Mouse (Mus musculus): ENCODE results near the gene Btg1. TPM values are rescaled to one million over a fixed set of nuclear protein-coding genes. Genes with fewer than 3 reads are reported as not detected.

The Btg1 gene
- polyA plus RNA-seq, 1 experiment from 2014 or later, result 46.5 TPM

GRCm38 (mm10) chr10:96586191-96586880, 30.5 kb upstream of the Btg1 start:
- Histone ChIP-seq H3K36me3 (ENCODE audit: control insufficient read depth, insufficient read depth, low read length) (no peaks in the 10 kb centered on the region), H3K27me3 (ENCODE audit: control insufficient read depth, insufficient read depth, low read depth, low read length) (no peaks in the 10 kb centered on the region), H3K9ac (ENCODE audit: low read depth, low read length) (no peak overlapping the region), H3K4me1 (ENCODE audit: control insufficient read depth, insufficient read depth, low read length) (no peaks in the 10 kb centered on the region; the same call in 1 of the 2 replicates), H3K4me2 (ENCODE audit: low read length) (no peak overlapping the region), H3K9me3 (replicated peaks; ENCODE audit: control insufficient read depth, low read length, poor library complexity, severe bottlenecking) (no peaks in the 10 kb centered on the region), H3K27ac (ENCODE audit: low read length) (no peak overlapping the region), H3K4me3 (ENCODE audit: low read depth, low read length) (no peak overlapping the region)
- 73% methylated on average over 4 of the region's 4 CpGs for WGBS
- ATAC-seq, result no peak

GRCm38 (mm10) chr10:96586881-96587217, 30.0 kb upstream of the Btg1 start:
- no peak overlapping the region for H3K9ac ChIP-seq (ENCODE audit: low read depth, low read length)

GRCm38 (mm10) chr10:96588233-96588632, 28.6 kb upstream of the Btg1 start:
- H3K27me3 ChIP-seq (ENCODE audit: control insufficient read depth, insufficient read depth, low read depth, low read length), result no peaks in the 10 kb centered on the region
- ATAC-seq, result no peak
- H3K4me1 ChIP-seq (ENCODE audit: control insufficient read depth, insufficient read depth, low read length), result no peaks in the 10 kb centered on the region
- H3K4me3 ChIP-seq (ENCODE audit: low read depth, low read length), result no peak overlapping the region
- H3K9me3 ChIP-seq (replicated peaks; ENCODE audit: control insufficient read depth, low read length, poor library complexity, severe bottlenecking), result no peaks in the 10 kb centered on the region
- H3K4me2 ChIP-seq (ENCODE audit: low read length), result no peak overlapping the region
- no peak overlapping the region for H3K27ac ChIP-seq (ENCODE audit: low read length)
- H3K36me3 ChIP-seq (ENCODE audit: control insufficient read depth, insufficient read depth, low read length), result no peaks in the 10 kb centered on the region
- 93% methylated on average over 6 of the region's 6 CpGs for WGBS
- no peak overlapping the region for H3K9ac ChIP-seq (ENCODE audit: low read depth, low read length)

More at GRCm38 (mm10) chr10:96586881-96587217, 30.0 kb upstream of the Btg1 start:
- H3K4me3 ChIP-seq (ENCODE audit: low read depth, low read length), result no peak overlapping the region
- 82% methylated on average over 4 of the region's 4 CpGs for WGBS
- H3K4me2 ChIP-seq (ENCODE audit: low read length), result no peak overlapping the region
- H3K27me3 ChIP-seq (ENCODE audit: control insufficient read depth, insufficient read depth, low read depth, low read length), result no peaks in the 10 kb centered on the region
- ATAC-seq, result no peak
- no peaks in the 10 kb centered on the region for H3K9me3 ChIP-seq (replicated peaks; ENCODE audit: control insufficient read depth, low read length, poor library complexity, severe bottlenecking)
- H3K27ac ChIP-seq (ENCODE audit: low read length), result no peak overlapping the region
- no peaks in the 10 kb centered on the region for H3K4me1 ChIP-seq (ENCODE audit: control insufficient read depth, insufficient read depth, low read length)
- no peaks in the 10 kb centered on the region for H3K36me3 ChIP-seq (ENCODE audit: control insufficient read depth, insufficient read depth, low read length)

GRCm38 (mm10) chr10:96589781-96590180, 27.0 kb upstream of the Btg1 start:
- Histone ChIP-seq H3K27me3 (ENCODE audit: control insufficient read depth, insufficient read depth, low read depth, low read length) (no peaks in the 10 kb centered on the region), H3K36me3 (ENCODE audit: control insufficient read depth, insufficient read depth, low read length) (no peaks in the 10 kb centered on the region), H3K27ac (ENCODE audit: low read length) (no peak overlapping the region), H3K9ac (ENCODE audit: low read depth, low read length) (no peak overlapping the region), H3K9me3 (replicated peaks; ENCODE audit: control insufficient read depth, low read length, poor library complexity, severe bottlenecking) (no peaks in the 10 kb centered on the region), H3K4me2 (ENCODE audit: low read length) (no peak overlapping the region), H3K4me3 (ENCODE audit: low read depth, low read length) (no peak overlapping the region), H3K4me1 (ENCODE audit: control insufficient read depth, insufficient read depth, low read length) (no peaks in the 10 kb centered on the region)
- no peak for ATAC-seq
- WGBS, result 92% methylated on average over 5 of the region's 5 CpGs

- Histone ChIP-seq H3K4me3 (ENCODE audit: low read depth, low read length) (no peak overlapping the region), H3K27ac (ENCODE audit: low read length) (no peak overlapping the region), H3K9ac (ENCODE audit: low read depth, low read length) (no peak overlapping the region), H3K27me3 (ENCODE audit: control insufficient read depth, insufficient read depth, low read depth, low read length) (no peaks in the 10 kb centered on the region), H3K4me2 (ENCODE audit: low read length) (no peak overlapping the region), H3K36me3 (ENCODE audit: control insufficient read depth, insufficient read depth, low read length) (no peaks in the 10 kb centered on the region), H3K4me1 (ENCODE audit: control insufficient read depth, insufficient read depth, low read length) (no peaks in the 10 kb centered on the region), H3K9me3 (replicated peaks; ENCODE audit: control insufficient read depth, low read length, poor library complexity, severe bottlenecking) (no peaks in the 10 kb centered on the region)
- WGBS, result 63% methylated on average over 2 of the region's 2 CpGs
- no peak for ATAC-seq
Observed at GRCm38 (mm10) chr10:96592089-96592488, 24.7 kb upstream of the Btg1 start.

GRCm38 (mm10) chr10:96595435-96596132, 21.2 kb upstream of the Btg1 start:
- no peak overlapping the region for H3K27ac ChIP-seq (ENCODE audit: low read length)
- no peaks in the 10 kb centered on the region for H3K27me3 ChIP-seq (ENCODE audit: control insufficient read depth, insufficient read depth, low read depth, low read length)
- no peaks in the 10 kb centered on the region for H3K36me3 ChIP-seq (ENCODE audit: control insufficient read depth, insufficient read depth, low read length)
- no peak overlapping the region for H3K4me2 ChIP-seq (ENCODE audit: low read length)
- WGBS, result 90% methylated on average over 10 of the region's 10 CpGs
- no peak overlapping the region for H3K4me3 ChIP-seq (ENCODE audit: low read depth, low read length)
- H3K9me3 ChIP-seq (replicated peaks; ENCODE audit: control insufficient read depth, low read length, poor library complexity, severe bottlenecking), result no peaks in the 10 kb centered on the region
- ATAC-seq, result no peak
- no peak overlapping the region for H3K9ac ChIP-seq (ENCODE audit: low read depth, low read length)
- H3K4me1 ChIP-seq (ENCODE audit: control insufficient read depth, insufficient read depth, low read length), result no peaks in the 10 kb centered on the region

GRCm38 (mm10) chr10:96596411-96596810, 20.4 kb upstream of the Btg1 start:
- Histone ChIP-seq H3K4me2 (ENCODE audit: low read length) (no peak overlapping the region), H3K36me3 (ENCODE audit: control insufficient read depth, insufficient read depth, low read length) (no peaks in the 10 kb centered on the region), H3K4me3 (ENCODE audit: low read depth, low read length) (no peak overlapping the region), H3K4me1 (ENCODE audit: control insufficient read depth, insufficient read depth, low read length) (no peaks in the 10 kb centered on the region), H3K27me3 (ENCODE audit: control insufficient read depth, insufficient read depth, low read depth, low read length) (no peaks in the 10 kb centered on the region), H3K27ac (ENCODE audit: low read length) (no peak overlapping the region), H3K9me3 (replicated peaks; ENCODE audit: control insufficient read depth, low read length, poor library complexity, severe bottlenecking) (no peaks in the 10 kb centered on the region), H3K9ac (ENCODE audit: low read depth, low read length) (no peak overlapping the region)
- 90% methylated on average over 7 of the region's 7 CpGs for WGBS
- no peak for ATAC-seq

GRCm38 (mm10) chr10:96599641-96600040, 17.2 kb upstream of the Btg1 start:
- H3K27me3 ChIP-seq (ENCODE audit: control insufficient read depth, insufficient read depth, low read depth, low read length), result no peaks in the 10 kb centered on the region
- H3K4me3 ChIP-seq (ENCODE audit: low read depth, low read length), result no peak overlapping the region
- H3K27ac ChIP-seq (ENCODE audit: low read length), result no peak overlapping the region
- 93% methylated on average over 5 of the region's 5 CpGs for WGBS
- H3K4me2 ChIP-seq (ENCODE audit: low read length), result no peak overlapping the region
- H3K9ac ChIP-seq (ENCODE audit: low read depth, low read length), result no peak overlapping the region
- H3K4me1 ChIP-seq (ENCODE audit: control insufficient read depth, insufficient read depth, low read length), result no peaks in the 10 kb centered on the region
- ATAC-seq, result no peak
- no peaks in the 10 kb centered on the region for H3K36me3 ChIP-seq (ENCODE audit: control insufficient read depth, insufficient read depth, low read length)
- H3K9me3 ChIP-seq (replicated peaks; ENCODE audit: control insufficient read depth, low read length, poor library complexity, severe bottlenecking), result no peaks in the 10 kb centered on the region

GRCm38 (mm10) chr10:96601670-96602069, 15.1 kb upstream of the Btg1 start:
- Histone ChIP-seq H3K27me3 (ENCODE audit: control insufficient read depth, insufficient read depth, low read depth, low read length) (no peaks in the 10 kb centered on the region), H3K4me1 (ENCODE audit: control insufficient read depth, insufficient read depth, low read length) (no peaks in the 10 kb centered on the region), H3K4me2 (ENCODE audit: low read length) (no peak overlapping the region), H3K9ac (ENCODE audit: low read depth, low read length) (no peak overlapping the region), H3K27ac (ENCODE audit: low read length) (no peak overlapping the region), H3K9me3 (replicated peaks; ENCODE audit: control insufficient read depth, low read length, poor library complexity, severe bottlenecking) (no peaks in the 10 kb centered on the region), H3K4me3 (ENCODE audit: low read depth, low read length) (no peak overlapping the region), H3K36me3 (ENCODE audit: control insufficient read depth, insufficient read depth, low read length) (no peaks in the 10 kb centered on the region)
- 95% methylated on average over 4 of the region's 4 CpGs for WGBS
- no peak for ATAC-seq

Data from midbrain, embryonic 16.5 days (tissue).